Mouse (Mus musculus) E14TG2a.4 (cell line): ENCODE measurements around the gene Ddx19a.

Source experiments
- CTCF ChIP-seq: conservative IDR thresholded peaks from 2 replicates; pipeline ENCODE4 v1.5.1; 2014; ENCODE audit warnings: low read length
- POU5F1 ChIP-seq: IDR thresholded peaks from 2 replicates; pipeline ENCODE4 v1.6.1; 2014; ENCODE audit warnings: low read length, borderline replicate concordance

DNA sequence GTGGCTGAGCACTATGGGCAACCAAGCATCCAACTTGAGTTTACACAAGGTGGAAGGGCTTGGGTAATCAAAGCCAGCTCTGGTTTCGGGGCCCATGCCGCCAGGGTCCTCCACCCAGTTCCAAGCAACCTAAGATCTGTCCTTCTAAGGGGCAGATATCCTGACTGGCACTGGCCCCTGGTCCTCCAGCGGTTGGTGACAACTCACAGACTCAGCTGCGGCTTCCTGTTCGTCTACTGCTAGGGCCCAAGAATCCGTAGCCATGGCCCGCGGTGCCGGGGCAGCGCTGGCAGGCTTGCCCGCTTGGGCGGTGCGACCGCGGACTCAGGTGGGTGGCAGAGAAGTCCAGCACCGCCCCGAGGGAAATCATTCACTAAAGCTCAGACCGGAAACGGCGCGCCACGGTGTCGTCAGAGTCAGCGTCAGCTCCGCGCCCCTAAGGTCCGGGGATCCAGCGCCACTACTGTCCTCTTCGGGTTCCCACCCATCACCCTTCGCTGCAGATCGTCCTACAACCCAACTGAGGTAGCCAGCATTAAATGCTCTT lies 29.9 kb upstream of the Ddx19a start:
- TF ChIP-seq CTCF (no peak), POU5F1 (no peak)
